Mouse (Mus musculus) liver, postnatal 0 days (tissue): ENCODE results near the gene Eya2. TPM values are rescaled to one million over a fixed set of nuclear protein-coding genes. Genes with fewer than 3 reads are reported as not detected.

Experiments
- ATAC-seq: fragments of 200-750 bp; cut with Nextera tagmentation; 2 replicates; pipeline ENCODE4 v1.8.0; 2017; ENCODE audit warnings: mild to moderate bottlenecking, moderate library complexity
- DNase-seq: peaks from one replicate; pipeline ENCODE4 v3.0.0-alpha.2; 2016
- H3K27ac ChIP-seq: fragments of 300-500 bp; sonication (generic); 2 replicates; pipeline ENCODE4 v1.5.1; 2014; ENCODE audit warnings: antibody characterized with exemption, moderate library complexity, mild to moderate bottlenecking, low read depth
- H3K27me3 ChIP-seq: fragments of 300-500 bp; sonication (generic); 2 replicates; pipeline ENCODE4 v1.6.1; 2014; ENCODE audit warnings: low read length, control low read depth, mixed read lengths; ENCODE audit not compliant: insufficient read depth
- H3K36me3 ChIP-seq: fragments of 300-500 bp; sonication (generic); replicated peaks from 2 replicates; pipeline ENCODE4 v1.6.1; 2014; ENCODE audit warnings: mild to moderate bottlenecking, control low read depth, low read length, moderate library complexity, mixed read lengths; ENCODE audit not compliant: insufficient read depth
- H3K4me1 ChIP-seq: fragments of 300-500 bp; sonication (generic); 2 replicates; pipeline ENCODE4 v1.6.1; 2014; ENCODE audit warnings: antibody characterized with exemption, mild to moderate bottlenecking, control low read depth; ENCODE audit not compliant: insufficient read depth
- H3K4me2 ChIP-seq: fragments of 300-500 bp; sonication (generic); 2 replicates; pipeline ENCODE4 v1.6.1; 2014; ENCODE audit warnings: low read depth, mild to moderate bottlenecking, low read length, moderate library complexity, mixed read lengths
- H3K4me3 ChIP-seq: fragments of 300-500 bp; sonication (generic); 2 replicates; pipeline ENCODE4 v1.5.1; 2014; ENCODE audit warnings: low read depth, low read length
- H3K9ac ChIP-seq: fragments of 300-500 bp; sonication (generic); replicated peaks from 2 replicates; pipeline ENCODE4 v1.6.1; 2014; ENCODE audit warnings: mild to moderate bottlenecking, moderate library complexity
- H3K9me3 ChIP-seq: fragments of 300-500 bp; sonication (generic); 2 replicates; pipeline ENCODE4 v1.6.1; 2016; ENCODE audit warnings: mild to moderate bottlenecking, control low read depth, low read length, mixed read lengths
- CTCF ChIP-seq: sonication (generic); IDR thresholded peaks from 2 replicates; pipeline ENCODE4 v1.5.1; 2016; ENCODE audit warnings: antibody characterized with exemption, low read depth
- EP300 ChIP-seq: IDR thresholded peaks from 2 replicates; pipeline ENCODE4 v1.6.1; 2016; ENCODE audit warnings: antibody characterized with exemption, low read depth, mild to moderate bottlenecking
- WGBS: fragments of 180-500 bp; shearing (Covaris S2); extraction: QIAGEN DNeasy Blood & Tissue Kit; methylation state at CpG from one replicate; pipeline ENCODE4 v1.1.7; 2014; ENCODE audit not compliant: insufficient replicate concordance; 5-methylcytosine and 5-hydroxymethylcytosine counted together
- polyA plus RNA-seq: library from polyadenylated mRNA; unstranded; fragments of >200 nt; fragmentation: Nextera tagmentation; extraction: Ambion mirVana; gene quantifications from 2 replicates; pipeline ENCODE4 v1.2.1, GENCODE M21; 2015

Gene Eya2
- polyA plus RNA-seq, 1 experiment from 2014 or later: 0.20 TPM

- 92% methylated on average over 10 of the region's 10 CpGs for WGBS
- H3K36me3 ChIP-seq: peaks cover 64% of the 10 kb centered on the region
These were observed 222.6 kb downstream of the Eya2 start for GRCm38 (mm10) chr2:165817437-165817836.

DNA sequence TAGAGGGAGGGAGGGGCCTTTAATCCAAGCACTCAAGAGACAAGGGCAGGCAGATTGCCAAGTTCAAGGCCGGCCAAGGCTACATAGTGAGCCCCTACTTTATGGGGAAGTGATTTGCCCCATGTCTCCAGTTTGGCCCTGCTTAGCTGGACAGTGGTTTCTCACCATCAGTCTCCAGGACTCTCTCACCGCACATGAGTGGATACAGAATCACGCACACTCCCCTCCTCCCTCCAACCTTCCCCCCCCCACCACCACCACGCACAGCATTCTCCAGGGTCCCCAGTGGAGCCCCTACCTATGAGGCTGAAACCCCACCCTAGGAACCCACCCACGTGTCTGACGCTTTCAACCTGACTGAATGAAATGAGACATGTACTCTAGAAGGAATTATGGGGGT is 223.7 kb downstream of the Eya2 start:
- Histone ChIP-seq H3K9ac (no peak overlapping the region), H3K36me3 (peaks cover 67% of the 10 kb centered on the region), H3K9me3 (no peaks in the 10 kb centered on the region), H3K4me2 (no peak overlapping the region), H3K27ac (no peak overlapping the region), H3K4me3 (no peak overlapping the region), H3K27me3 (no peaks in the 10 kb centered on the region), H3K4me1 (no peaks in the 10 kb centered on the region)
- ATAC-seq: no peak
- TF ChIP-seq EP300 (no peak), CTCF (no peak)
- no peak for DNase-seq
- 83% methylated on average over 6 of the region's 6 CpGs for WGBS

More at GRCm38 (mm10) chr2:165817437-165817836, 222.6 kb downstream of the Eya2 start:
- Histone ChIP-seq H3K4me1 (no peaks in the 10 kb centered on the region), H3K9ac (no peak overlapping the region), H3K27me3 (no peaks in the 10 kb centered on the region), H3K27ac (no peak overlapping the region), H3K9me3 (no peaks in the 10 kb centered on the region), H3K4me3 (no peak overlapping the region), H3K4me2 (no peak overlapping the region)
- TF ChIP-seq EP300: no peak
- no peak for TF ChIP-seq CTCF
- DNase-seq: no peak
- no peak for ATAC-seq

DNA sequence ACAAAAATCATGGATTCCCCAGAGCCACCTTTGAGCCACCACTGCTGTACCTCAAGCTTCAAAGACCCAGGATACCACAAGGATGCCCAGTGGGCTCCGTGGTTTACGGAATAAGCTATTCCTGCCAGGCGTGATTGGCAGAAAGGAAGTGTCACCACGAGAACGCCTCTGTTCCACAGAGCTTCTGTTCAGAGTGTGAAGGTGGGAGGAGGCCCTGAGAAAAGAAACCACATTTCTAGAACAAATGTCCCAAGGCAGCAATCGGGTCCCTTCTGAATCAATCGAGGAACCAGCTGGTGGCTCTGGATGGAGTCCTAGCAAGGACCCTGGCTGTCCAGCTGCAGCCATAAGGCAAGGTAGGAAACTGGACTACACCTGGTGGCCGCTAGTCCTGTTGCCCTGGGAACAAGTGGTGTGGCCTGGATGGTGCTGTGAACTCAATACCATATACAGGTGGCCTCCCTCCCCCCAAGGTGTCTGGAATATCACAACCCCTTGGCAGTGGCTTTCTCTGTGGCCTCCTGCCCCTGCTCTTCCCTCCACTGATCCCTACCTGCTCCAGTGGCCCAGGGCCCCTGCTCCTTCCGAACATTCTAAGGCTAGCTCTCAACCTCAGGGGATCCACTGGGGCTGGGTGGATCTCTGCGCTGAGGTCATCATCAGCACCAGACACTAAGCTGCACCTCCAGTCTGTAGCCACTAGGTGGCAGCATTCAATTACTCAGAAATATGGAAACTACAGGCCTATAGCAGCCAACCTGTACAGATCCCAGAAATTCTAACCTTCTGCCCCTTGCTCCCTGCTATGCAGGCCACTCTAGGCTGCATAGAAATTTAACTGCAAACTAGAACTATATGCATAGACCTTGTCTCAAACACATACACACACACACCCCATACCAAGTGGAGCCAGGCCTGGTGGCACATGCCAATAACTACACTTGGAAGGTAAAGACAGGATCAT is 224.4 kb downstream of the Eya2 start:
- no peak overlapping the region for H3K27ac ChIP-seq
- H3K4me3 ChIP-seq: no peak overlapping the region
- no peaks in the 10 kb centered on the region for H3K9me3 ChIP-seq
- H3K9ac ChIP-seq: no peak overlapping the region
- H3K4me1 ChIP-seq: no peaks in the 10 kb centered on the region
- H3K27me3 ChIP-seq: no peaks in the 10 kb centered on the region
- DNase-seq (peak; percentile 63), ATAC-seq (peak; percentile 69)
- no peak overlapping the region for H3K4me2 ChIP-seq
- 70% methylated on average over 10 of the region's 10 CpGs for WGBS
- peaks cover 65% of the 10 kb centered on the region for H3K36me3 ChIP-seq
- TF ChIP-seq EP300 (no peak), CTCF (peak; percentile 94)

GRCm38 (mm10) chr2:165820073-165820472 is 225.2 kb downstream of the Eya2 start:
- Histone ChIP-seq H3K27ac (no peak overlapping the region), H3K36me3 (peaks cover 63% of the 10 kb centered on the region), H3K4me2 (no peak overlapping the region), H3K9ac (no peak overlapping the region), H3K27me3 (no peaks in the 10 kb centered on the region), H3K4me1 (no peaks in the 10 kb centered on the region), H3K9me3 (no peaks in the 10 kb centered on the region), H3K4me3 (no peak overlapping the region)
- no peak for ATAC-seq
- WGBS: 82% methylated on average over 3 of the region's 3 CpGs
- no peak for DNase-seq
- no peak for TF ChIP-seq EP300
- no peak for TF ChIP-seq CTCF

GRCm38 (mm10) chr2:165820504-165821095 is 225.8 kb downstream of the Eya2 start:
- 85% methylated on average over 15 of the region's 15 CpGs for WGBS

More at GRCm38 (mm10) chr2:165820504-165821095, 225.8 kb downstream of the Eya2 start:
- H3K36me3 ChIP-seq: peaks cover 64% of the 10 kb centered on the region
- H3K27me3 ChIP-seq: no peaks in the 10 kb centered on the region
- no peak for DNase-seq
- H3K27ac ChIP-seq: no peak overlapping the region
- TF ChIP-seq EP300 (no peak), CTCF (no peak)
- no peaks in the 10 kb centered on the region for H3K4me1 ChIP-seq
- H3K4me2 ChIP-seq: no peak overlapping the region
- H3K9ac ChIP-seq: no peak overlapping the region
- H3K9me3 ChIP-seq: no peaks in the 10 kb centered on the region
- no peak for ATAC-seq
- no peak overlapping the region for H3K4me3 ChIP-seq

Other genes with a start within 250 kb of the Eya2 start
- gene Zfp663, start 226.3 kb upstream of the Eya2 start, polyA plus RNA-seq: not detected in 2 replicates
- gene Zfp334, start 206.8 kb upstream of the Eya2 start, polyA plus RNA-seq: 1.2 and 1.5 TPM in 2 replicates
- 8.1 and 13.0 TPM in 2 replicates for gene Ocstamp, start 194.6 kb upstream of the Eya2 start, polyA plus RNA-seq
- 46.2 and 49.5 TPM in 2 replicates for gene Slc13a3, start 121.8 kb upstream of the Eya2 start, polyA plus RNA-seq
- 8.8 and 9.1 TPM in 2 replicates for gene Trp53rka, start 101.7 kb upstream of the Eya2 start, polyA plus RNA-seq
- 0.13 and 0.34 TPM in 2 replicates for gene Slc2a10, start 91.2 kb upstream of the Eya2 start, polyA plus RNA-seq